Mouse (Mus musculus): ENCODE results near the gene Cfb.
"Not testable (repeated sequence)": the region's sequence is repeated elsewhere in the genome, so short reads cannot be mapped to it uniquely, and the experiment has no call there.

Cfb gene

GRCm38 (mm10) chr17:34836155-34836855 lies 26.0 kb downstream of the Cfb start:
- peak; percentile 84 for DNase-seq

- not testable (repeated sequence) for DNase-seq
Measured at GRCm38 (mm10) chr17:34830776-34831175, 31.5 kb downstream of the Cfb start.

GRCm38 (mm10) chr17:34814818-34815370 lies 47.4 kb downstream of the Cfb start:
- no peak for DNase-seq

- DNase-seq = peak; percentile 52
Measured at GRCm38 (mm10) chr17:34813747-34814146, 48.6 kb downstream of the Cfb start.

GRCm38 (mm10) chr17:34811275-34811674 lies 51.0 kb downstream of the Cfb start:
- no peak for DNase-seq

GRCm38 (mm10) chr17:34810811-34811210 lies 51.5 kb downstream of the Cfb start:
- not testable (repeated sequence) for DNase-seq

- not testable (repeated sequence) for DNase-seq
Measured at GRCm38 (mm10) chr17:34810411-34810810, 51.9 kb downstream of the Cfb start.

GRCm38 (mm10) chr17:34808599-34809205 lies 53.6 kb downstream of the Cfb start:
- DNase-seq = no peak

GRCm38 (mm10) chr17:34807176-34807575 lies 55.1 kb downstream of the Cfb start:
- no peak for DNase-seq
